Mouse (Mus musculus): ENCODE measurements around the gene Prdm2. TPM values are rescaled to one million over a fixed set of nuclear protein-coding genes. Genes with fewer than 3 reads are reported as not detected.
A peak's percentile ranks its signal among the peaks of the same experiment; 100 is the strongest.

Gene Prdm2
- total RNA-seq, 2 experiments from 2014 or later: 23.1 to 23.5 TPM

- DNase-seq: no peak
Measured at GRCm38 (mm10) chr4:143152634-143153033, 60.2 kb downstream of the Prdm2 start.

GRCm38 (mm10) chr4:143151267-143151666 is 61.5 kb downstream of the Prdm2 start:
- DNase-seq: peak; percentile 54

DNA sequence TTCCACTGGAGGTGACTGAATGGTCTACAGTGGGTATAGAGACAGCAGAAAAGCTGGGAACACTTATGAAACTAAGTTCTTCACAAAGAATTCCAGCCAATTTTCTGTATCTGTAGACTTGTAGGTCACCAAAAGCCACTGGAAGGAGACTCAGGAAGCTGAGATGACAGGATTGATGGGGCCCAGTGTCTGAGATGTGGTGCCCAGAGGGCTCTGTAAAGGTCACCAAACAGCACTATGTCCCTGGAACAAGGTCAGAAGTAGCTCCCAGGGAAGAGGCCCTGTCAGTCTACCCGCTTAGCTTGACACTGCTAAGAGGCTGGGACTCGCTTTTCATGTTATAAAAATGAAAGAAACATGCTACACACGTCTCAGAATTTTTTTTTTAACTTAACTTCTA is 65.1 kb downstream of the Prdm2 start:
- no peak for DNase-seq

DNA sequence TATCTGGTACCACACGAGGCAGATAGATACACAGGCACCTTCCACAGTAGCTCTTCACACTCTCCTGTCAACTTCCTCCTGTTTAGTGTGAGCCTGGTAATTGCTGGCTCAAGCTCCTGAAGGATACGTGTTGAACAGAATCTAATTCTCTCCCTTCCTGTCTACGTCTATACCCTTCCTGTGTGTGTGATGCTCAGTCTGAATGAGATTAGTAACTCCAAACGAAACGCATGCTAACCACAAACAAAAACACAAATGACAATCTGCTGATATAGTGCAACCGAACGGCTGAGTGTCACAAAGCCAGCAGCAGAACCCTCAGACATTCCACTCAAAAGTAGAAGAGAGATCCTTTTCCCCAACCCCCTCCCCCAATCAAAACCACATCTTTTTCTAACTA is 69.2 kb downstream of the Prdm2 start:
- DNase-seq: no peak

DNA sequence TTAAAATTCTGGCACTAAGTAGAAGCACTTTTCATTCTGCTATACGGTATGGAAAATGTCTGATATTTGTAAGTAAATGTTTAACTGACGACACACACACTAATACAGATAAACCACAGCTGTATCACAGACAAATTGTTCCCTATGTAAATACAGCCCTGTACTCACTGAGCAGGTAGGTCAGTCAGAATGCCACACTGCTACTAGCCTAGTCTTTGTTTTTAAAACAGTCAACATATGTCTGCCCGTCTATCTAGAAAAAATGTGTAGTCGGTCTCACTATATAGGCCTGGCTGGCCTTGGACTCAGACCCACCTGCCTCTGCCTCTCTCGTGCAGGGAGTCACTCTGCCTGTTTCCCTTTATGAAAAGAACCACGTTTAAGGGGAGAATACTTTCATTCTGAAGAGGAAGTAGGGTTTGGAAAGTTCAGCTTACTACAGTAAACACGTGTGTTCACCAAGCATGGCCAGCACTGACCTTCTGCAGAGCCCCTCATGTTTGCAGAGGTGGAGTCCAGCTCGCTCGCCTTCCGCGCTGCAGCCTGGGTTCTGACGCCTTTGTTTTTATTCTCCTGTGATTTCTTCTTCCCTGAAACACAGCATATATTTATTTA is 71.0 kb downstream of the Prdm2 start:
- no peak for DNase-seq

- DNase-seq: no peak
Measured at GRCm38 (mm10) chr4:143140940-143141339, 71.9 kb downstream of the Prdm2 start.

GRCm38 (mm10) chr4:143132433-143132832 is 80.4 kb downstream of the Prdm2 start:
- DNase-seq: no peak

DNA sequence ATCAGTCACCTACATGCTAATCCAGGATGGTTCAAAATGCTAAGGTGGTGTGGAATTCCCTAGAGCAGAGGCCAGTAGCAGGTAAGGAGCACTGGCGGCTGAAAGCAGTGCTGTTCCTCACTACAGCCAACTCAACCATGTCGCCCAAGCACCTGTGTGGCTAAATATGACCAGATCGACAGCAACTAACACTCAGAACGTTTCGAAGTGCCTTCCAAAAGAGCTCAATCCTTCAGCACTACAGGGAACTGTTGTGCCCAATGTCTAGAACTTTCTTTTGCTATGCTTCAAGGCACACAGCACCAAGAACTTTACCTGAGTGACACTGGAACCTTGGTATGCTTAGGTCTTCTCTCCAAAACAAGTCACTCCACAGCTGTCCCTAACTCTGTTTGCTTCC is 82.4 kb downstream of the Prdm2 start:
- no peak for DNase-seq

- peak; percentile 3 for DNase-seq
Measured at GRCm38 (mm10) chr4:143129261-143129760, 83.5 kb downstream of the Prdm2 start.

GRCm38 (mm10) chr4:143127171-143127570 is 85.6 kb downstream of the Prdm2 start:
- DNase-seq: no peak

DNA sequence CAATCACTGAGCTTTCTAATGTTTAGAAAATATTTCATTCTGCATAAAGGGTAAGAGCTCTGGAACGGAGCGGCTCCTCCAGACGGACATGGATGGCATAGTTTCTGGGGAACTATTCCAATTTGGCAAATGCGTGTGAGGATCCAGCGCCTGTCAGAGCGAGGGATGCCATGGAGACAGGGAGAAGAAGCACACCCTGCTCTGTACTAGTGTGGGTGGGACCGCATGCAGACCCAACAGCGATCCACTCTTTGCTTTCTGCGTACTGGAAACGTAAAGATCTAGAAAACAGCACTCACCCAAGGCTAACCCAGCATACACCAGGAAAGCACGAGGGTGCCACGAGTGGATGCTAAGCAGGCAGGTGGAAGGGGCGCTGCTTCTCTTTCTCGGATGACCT is 86.3 kb downstream of the Prdm2 start:
- DNase-seq: no peak

DNA sequence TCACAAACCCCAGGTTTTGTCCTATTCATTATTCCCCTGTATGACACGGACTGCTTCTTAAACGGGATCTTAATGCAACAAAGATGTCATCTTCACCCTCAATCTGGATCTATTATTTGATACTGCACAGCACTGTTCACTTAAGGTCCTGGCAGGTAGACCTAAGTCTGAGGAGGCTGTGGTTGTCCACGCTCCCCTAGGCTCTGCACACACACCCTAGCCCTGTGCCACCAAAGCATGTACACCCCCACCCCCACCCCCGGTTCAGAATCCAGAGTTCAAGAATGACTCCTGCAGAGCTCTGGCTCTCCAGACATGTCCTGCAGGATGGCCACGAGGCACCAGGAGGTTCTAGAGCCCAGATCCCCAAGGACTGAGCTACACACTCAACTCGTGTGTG is 87.5 kb downstream of the Prdm2 start:
- DNase-seq: no peak

DNA sequence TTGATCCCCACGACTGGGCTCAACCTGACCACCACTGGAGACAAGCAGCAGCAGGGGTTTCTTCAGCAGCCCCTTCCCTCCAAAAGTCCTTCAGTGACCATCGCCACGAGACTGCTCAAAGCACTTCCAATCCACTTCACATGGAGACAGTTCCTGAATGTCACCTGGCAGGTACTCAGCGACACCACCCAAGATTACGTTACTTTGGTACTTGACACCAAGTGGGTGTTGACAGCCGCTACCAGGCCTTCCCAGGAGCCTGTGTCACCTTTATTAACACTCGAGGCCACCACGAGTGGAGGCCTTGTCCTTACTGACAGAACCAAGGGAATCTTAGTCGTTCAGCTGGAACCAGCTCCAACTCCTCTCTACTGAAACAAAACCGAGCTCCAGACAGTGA is 89.8 kb downstream of the Prdm2 start:
- DNase-seq: peak; percentile 63

- no peak for DNase-seq
Measured at GRCm38 (mm10) chr4:143121174-143121573, 91.6 kb downstream of the Prdm2 start.

- peak; percentile 68 for DNase-seq
Measured at GRCm38 (mm10) chr4:143120008-143120407, 92.8 kb downstream of the Prdm2 start.

- DNase-seq: peak; percentile 72
Measured at GRCm38 (mm10) chr4:143118843-143119242, 94.0 kb downstream of the Prdm2 start.

DNA sequence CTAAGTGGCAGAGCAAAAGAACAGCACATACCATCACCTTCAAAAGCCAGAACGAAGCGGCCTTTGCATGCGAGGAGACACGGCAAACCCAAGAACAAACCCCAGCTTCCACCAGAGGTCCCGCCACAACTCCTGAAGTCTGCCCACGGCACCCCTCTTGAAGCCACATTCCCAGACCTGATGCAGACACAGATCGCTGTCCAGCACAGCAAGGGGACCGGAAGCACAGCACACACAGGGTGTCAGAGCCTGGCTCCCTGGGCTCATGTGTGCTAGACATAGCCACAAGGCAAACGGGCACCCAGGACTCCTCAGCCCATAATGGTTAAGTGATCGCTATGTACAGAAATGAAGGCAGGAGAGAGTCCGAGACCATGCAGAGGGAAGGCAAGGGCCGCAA is 96.9 kb downstream of the Prdm2 start:
- DNase-seq: no peak

- DNase-seq: no peak
Measured at GRCm38 (mm10) chr4:143114232-143114979, 98.4 kb downstream of the Prdm2 start.

- peak; percentile 88 for DNase-seq
Measured at GRCm38 (mm10) chr4:143112985-143113384, 99.8 kb downstream of the Prdm2 start.

GRCm38 (mm10) chr4:143112439-143112838 is 100.4 kb downstream of the Prdm2 start:
- no peak for DNase-seq

DNA sequence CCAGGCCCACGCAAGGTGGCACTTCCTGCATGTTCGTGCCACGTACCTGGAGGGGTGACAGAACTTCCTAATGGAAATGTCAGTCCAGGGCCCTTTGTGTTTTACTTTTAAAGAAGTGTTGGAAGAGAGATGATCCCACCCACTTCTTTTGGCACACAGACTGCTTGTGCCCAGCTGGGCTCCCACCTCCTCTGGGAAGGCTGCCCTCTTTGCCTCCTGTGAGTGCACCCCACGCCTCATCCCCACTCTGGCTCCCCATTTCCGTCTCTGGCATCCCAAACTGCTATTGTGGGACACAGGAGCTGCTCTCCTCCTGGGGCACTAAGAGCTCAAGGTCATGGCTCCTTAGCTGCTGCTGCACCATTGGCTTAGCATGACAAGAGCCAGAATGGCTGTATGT is 100.9 kb downstream of the Prdm2 start:
- DNase-seq: no peak

DNA sequence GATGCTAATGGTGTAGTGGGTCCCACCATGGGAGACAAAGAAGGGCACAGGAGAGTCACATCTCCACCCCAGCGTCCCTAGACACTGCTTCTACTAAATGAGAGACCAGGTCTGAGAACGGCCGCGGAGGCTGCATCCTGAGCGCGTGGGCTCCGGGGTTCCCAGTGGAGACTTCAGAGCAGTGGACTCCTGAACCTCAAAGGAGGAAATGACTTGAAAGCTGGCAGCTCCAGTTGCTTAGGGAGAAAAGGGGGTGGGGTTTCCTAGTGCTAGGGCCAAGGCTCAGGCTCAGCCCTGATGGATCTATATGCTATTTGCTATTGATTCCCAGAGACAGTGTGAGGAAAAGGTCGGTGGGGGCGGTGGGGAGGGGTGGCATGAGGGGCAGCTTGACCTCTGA is 104.2 kb downstream of the Prdm2 start:
- no peak for DNase-seq

DNA sequence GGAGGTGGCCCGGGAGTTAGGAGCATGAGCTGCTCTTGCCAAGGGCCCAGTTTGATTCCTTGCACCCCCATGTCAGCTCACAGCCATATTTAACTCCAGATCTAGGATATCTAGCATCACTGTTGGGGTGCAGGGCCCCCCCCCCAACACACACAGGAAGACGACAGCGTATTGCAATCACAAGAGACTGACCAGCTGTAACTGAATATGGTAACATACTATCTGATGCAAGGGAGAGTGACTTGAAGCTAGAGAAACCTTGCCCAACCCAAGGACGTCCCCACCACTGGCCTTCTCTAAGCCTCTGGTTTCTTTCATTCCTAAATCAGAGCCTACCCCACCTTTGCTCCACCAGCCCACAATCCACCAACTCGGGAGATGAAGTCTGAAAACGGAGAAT is 105.8 kb downstream of the Prdm2 start:
- DNase-seq: no peak

DNA sequence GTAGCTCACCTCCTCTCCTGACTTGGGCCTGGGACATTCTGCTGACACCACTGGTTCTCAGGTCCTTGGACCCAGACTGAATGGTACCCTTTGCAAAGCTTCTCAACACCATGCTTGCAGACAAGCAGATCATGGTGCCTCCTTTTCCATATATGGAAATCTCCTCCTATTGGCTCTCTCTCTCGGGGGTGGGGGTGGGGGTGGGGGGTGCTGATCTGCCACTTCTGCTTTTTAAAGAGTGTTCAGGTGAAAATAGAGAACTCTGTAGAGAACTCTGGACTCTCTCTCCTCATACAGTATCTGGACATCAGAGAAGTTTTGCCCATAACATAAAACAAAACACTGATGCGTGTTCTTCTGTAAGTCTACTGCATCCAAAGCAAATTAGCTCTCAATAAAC is 106.2 kb downstream of the Prdm2 start:
- DNase-seq: no peak

Measured in heart, postnatal 4 days (tissue).